Comparison of ENCODE assay signal across 11 mouse cellular contexts in the genomic region with DNA sequence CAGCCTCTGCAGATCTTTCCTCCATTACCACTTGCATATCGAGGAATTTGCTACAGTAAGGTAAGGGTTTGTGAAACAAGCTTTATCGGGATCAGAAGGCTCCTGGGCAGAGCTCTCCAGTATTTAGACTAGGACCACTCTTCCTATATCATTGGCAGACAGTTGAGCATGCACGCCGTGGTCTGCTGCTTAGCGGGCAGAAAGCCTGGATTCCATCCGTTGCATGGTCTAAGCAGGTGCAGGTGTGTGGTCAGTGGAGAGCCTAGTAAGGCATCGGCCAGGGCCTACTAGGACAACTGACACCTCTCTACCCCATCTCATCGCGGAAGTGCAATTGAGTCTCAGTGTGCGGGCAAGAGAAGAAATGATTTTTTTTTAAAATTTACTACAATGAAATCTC. TPM values are rescaled to one million over a fixed set of nuclear protein-coding genes. Genes with fewer than 3 reads are reported as not detected.
DNase-seq lines count a peak whose midpoint lies in the region; ATAC-seq lines count a peak whose summit lies in the region.
"Had no signal": no experiment of that assay in that cellular context is flagged by ENCODE, and none has a peak within 500 bp of the region (broad histone marks: within the 10 kb centered on the region; RNA-seq: fewer than 3 reads in every experiment).

No protein-coding gene starts in this region.

- H3K9me3 ChIP-seq in lung, embryonic 16.5 days (ENCODE audit: control insufficient read depth, low read length), result no peaks in the 10 kb centered on the region
- no peaks in the 10 kb centered on the region for H3K9me3 ChIP-seq in limb, embryonic 12.5 days

- ATAC-seq in lung, embryonic 16.5 days (ENCODE audit: low read depth), result no peak
- ATAC-seq in limb, embryonic 12.5 days (ENCODE audit: insufficient number of reproducible peaks, insufficient read depth, low FRiP score, low TSS enrichment, low read depth), result no peak

- DNase-seq in embryo, embryonic 10 days (ENCODE audit: low spot score), result peak; percentile 16
- DNase-seq in embryo, embryonic 9.5 days (ENCODE audit: extremely low spot score), result no peak
- DNase-seq in lung, postnatal 10 days, result no peak
- DNase-seq in retina, postnatal 1 day, result peak; percentile 27
- no peak for DNase-seq in yolk sac, embryonic 10.5 days (ENCODE audit: low spot score)
- no peak for DNase-seq in lung, postnatal 14 days
- DNase-seq: adrenal gland, postnatal 36 days; lung, postnatal 36 days had no signal

- no peaks in the 10 kb centered on the region for H3K36me3 ChIP-seq in lung, embryonic 16.5 days (ENCODE audit: control insufficient read depth, insufficient read depth, low read length)
- no peaks in the 10 kb centered on the region for H3K36me3 ChIP-seq in limb, embryonic 12.5 days

- WGBS in lung, embryonic 16.5 days, result 28% methylated on average over 10 of the region's 10 CpGs
- WGBS in limb, embryonic 12.5 days, result 17% methylated on average over 10 of the region's 10 CpGs

- no peaks in the 10 kb centered on the region; the same call in 1 of the 2 replicates for H3K27me3 ChIP-seq in lung, embryonic 16.5 days (ENCODE audit: control insufficient read depth, insufficient read depth, low read depth, low read length)
- H3K27me3 ChIP-seq in limb, embryonic 12.5 days, result peaks cover 24% of the 10 kb centered on the region

- H3K9ac ChIP-seq in lung, embryonic 16.5 days (ENCODE audit: low read length), result no peak overlapping the region
- no peak overlapping the region for H3K9ac ChIP-seq in limb, embryonic 12.5 days (replicated peaks)

- no peaks in the 10 kb centered on the region for H3K4me1 ChIP-seq in lung, embryonic 16.5 days (replicated peaks; ENCODE audit: control insufficient read depth, insufficient read depth, low read length)
- peaks cover 13% of the 10 kb centered on the region for H3K4me1 ChIP-seq in limb, embryonic 12.5 days (replicated peaks)

- H3K4me2 ChIP-seq in lung, embryonic 16.5 days (ENCODE audit: low read depth, low read length), result peak overlapping the region; percentile 7; the same call in 1 of the 2 replicates
- H3K4me2 ChIP-seq in limb, embryonic 12.5 days, result peak overlapping the region; percentile 42

- H3K27ac ChIP-seq in lung, embryonic 16.5 days (ENCODE audit: low read length), result no peak overlapping the region
- no peak overlapping the region for H3K27ac ChIP-seq in limb, embryonic 12.5 days

- no peak overlapping the region for H3K4me3 ChIP-seq in lung, embryonic 16.5 days (ENCODE audit: low read length)
- H3K4me3 ChIP-seq in limb, embryonic 12.5 days (replicated peaks), result 0 out of 2 replicates have a peak overlapping the region, but pooled peaks have one; percentile 3

RNA-seq across cellular contexts. Expression of a gene that starts 41.2 kb away (rescaled TPM):
- 0.08 TPM in 1 of 2 replicates, not detected in the other for polyA plus RNA-seq in lung, embryonic 16.5 days (2015; fragmentation: Nextera tagmentation; extraction: Ambion mirVana)
- polyA plus RNA-seq in limb, embryonic 12.5 days (2016; fragmentation: Nextera tagmentation; extraction: Ambion mirVana), result 1.8 TPM in 2 replicates
- polyA plus RNA-seq: stomach, embryonic 14.5 days had no signal

Comparison
In these comparisons a context has a peak if more than half of its experiments do, and no peak if none do; other contexts are left out.
1. DNase-seq: peak in embryo, embryonic 10 days (single experiment) and retina, postnatal 1 day (single experiment); none in embryo, embryonic 9.5 days (single experiment), lung, postnatal 10 days (single experiment), yolk sac, embryonic 10.5 days (single experiment) and lung, postnatal 14 days (single experiment).